Mouse (Mus musculus) MEL (cell line): ENCODE measurements at regions not wholly inside any gene's neighbourhood (a gene's known extent, or its start where the extent isn't known, plus 50 kb on each side); places are given as distances from the start of the nearest gene placed in this dataset.

Experiments used
- CTCF ChIP-seq, 3 experiments: IDR thresholded peaks in 2 of 3; conservative IDR thresholded peaks in 1 of 3; 2 replicates each; pipeline ENCODE4 v1.5.1; 2011 to 2012; ENCODE audit warnings: low read length in 3 of 3, low read depth in 2 of 3, mild to moderate bottlenecking in 2 of 3, improper control_type of control experiment in 1 of 3, inconsistent platforms in 1 of 3, mixed read lengths in 1 of 3, moderate library complexity in 1 of 3; ENCODE audit not compliant: control insufficient read depth in 1 of 3, insufficient read depth in 1 of 3, poor library complexity in 1 of 3, severe bottlenecking in 1 of 3
- EP300 ChIP-seq, 2 experiments: IDR thresholded peaks; 2 replicates each; pipeline ENCODE4 v1.6.1; 2011; ENCODE audit warnings: improper control_type of control experiment in 2 of 2, low read length in 2 of 2, low read depth in 1 of 2, mild to moderate bottlenecking in 1 of 2
- GABPA ChIP-seq: IDR thresholded peaks from 2 replicates; pipeline ENCODE4 v1.6.1; 2012; ENCODE audit warnings: low read depth, mild to moderate bottlenecking, inconsistent platforms, low read length, improper control_type of control experiment, moderate library complexity
- KAT2A ChIP-seq: conservative IDR thresholded peaks from 2 replicates; pipeline ENCODE4 v1.6.1; 2012; ENCODE audit warnings: low read depth, low read length, improper control_type of control experiment, inconsistent platforms
- MAFK ChIP-seq: IDR thresholded peaks from 2 replicates; pipeline ENCODE4 v1.6.1; 2011; ENCODE audit warnings: low read depth, mild to moderate bottlenecking, low read length, improper control_type of control experiment, borderline replicate concordance
- MAX ChIP-seq: IDR thresholded peaks from 2 replicates; pipeline ENCODE4 v1.6.1; 2011; ENCODE audit warnings: low read length, improper control_type of control experiment
- MAZ ChIP-seq: IDR thresholded peaks from 2 replicates; pipeline ENCODE4 v1.6.1; 2012; ENCODE audit warnings: low read depth, mild to moderate bottlenecking, inconsistent platforms, low read length, improper control_type of control experiment
- POLR2A ChIP-seq, 2 experiments: IDR thresholded peaks; 2 replicates each; pipeline ENCODE4 v1.6.1; 2011 to 2012; ENCODE audit warnings: low read length in 2 of 2, mild to moderate bottlenecking in 2 of 2, control low read depth in 1 of 2, improper control_type of control experiment in 1 of 2, low read depth in 1 of 2, moderate library complexity in 1 of 2; ENCODE audit not compliant: control insufficient read depth in 1 of 2, insufficient read depth in 1 of 2, poor library complexity in 1 of 2
- POLR2AphosphoS5 ChIP-seq: IDR thresholded peaks from 2 replicates; pipeline ENCODE4 v1.6.1; 2012; ENCODE audit warnings: low read depth, borderline replicate concordance, mild to moderate bottlenecking, inconsistent platforms, low read length, moderate library complexity, mixed read lengths
- RAD21 ChIP-seq: IDR thresholded peaks from 2 replicates; pipeline ENCODE4 v1.6.1; 2011; ENCODE audit warnings: mild to moderate bottlenecking, low read depth, low read length, improper control_type of control experiment
- TAL1 ChIP-seq: IDR thresholded peaks from 2 replicates; pipeline ENCODE4 v1.6.1; 2012; ENCODE audit warnings: mild to moderate bottlenecking, inconsistent platforms, low read length, moderate library complexity, mixed read lengths
- UBTF ChIP-seq: IDR thresholded peaks from 2 replicates; pipeline ENCODE4 v1.6.1; 2012; ENCODE audit warnings: low read depth, mild to moderate bottlenecking, inconsistent platforms, low read length, improper control_type of control experiment, moderate library complexity, borderline replicate concordance; ENCODE audit not compliant: insufficient read depth
- USF2 ChIP-seq, 2 experiments: IDR thresholded peaks; 2 replicates each; pipeline ENCODE4 v1.6.1; 2011 to 2012; ENCODE audit warnings: improper control_type of control experiment in 2 of 2, low read length in 2 of 2, borderline replicate concordance in 1 of 2, inconsistent platforms in 1 of 2, low read depth in 1 of 2, mild to moderate bottlenecking in 1 of 2; ENCODE audit not compliant: insufficient read depth in 1 of 2
- ZNF384 ChIP-seq: IDR thresholded peaks from 2 replicates; pipeline ENCODE4 v1.6.1; 2012; ENCODE audit warnings: low read depth, mild to moderate bottlenecking, inconsistent platforms, low read length, improper control_type of control experiment

- TF ChIP-seq POLR2A (IDR thresholded peaks at IDR 0.05; ENCODE audit: control insufficient read depth in 1 of 2, insufficient read depth in 1 of 2, low read depth in 1 of 2, low read length in 2 of 2, poor library complexity in 1 of 2) = no peak
- no peak for TF ChIP-seq USF2 (IDR thresholded peaks at IDR 0.05; ENCODE audit: borderline replicate concordance in 1 of 2, insufficient read depth in 1 of 2, low read depth in 1 of 2, low read length in 2 of 2)
- TF ChIP-seq CTCF (IDR thresholded peaks at IDR 0.05 in 2 of 3, conservative IDR thresholded peaks at IDR 0.05 in 1 of 3; ENCODE audit: control insufficient read depth in 1 of 3, insufficient read depth in 1 of 3, low read depth in 2 of 3, low read length in 3 of 3, poor library complexity in 1 of 3, severe bottlenecking in 1 of 3) = no peak
- TF ChIP-seq EP300 (IDR thresholded peaks at IDR 0.05; ENCODE audit: low read depth in 1 of 2, low read length in 2 of 2) = no peak
- TF ChIP-seq MAX = no peak
- no peak for TF ChIP-seq UBTF
- no peak for TF ChIP-seq ZNF384
- no peak for TF ChIP-seq TAL1
- TF ChIP-seq POLR2AphosphoS5 = no peak
- no peak for TF ChIP-seq MAZ
- no peak for TF ChIP-seq GABPA
- TF ChIP-seq KAT2A = no peak
- no peak for TF ChIP-seq RAD21
- TF ChIP-seq MAFK = no peak
Observed at GRCm38 (mm10) chr12:68728882-68729281, 430.1 kb downstream of the Rps29 start.
